Mouse (Mus musculus): Measurements from ENCODE around the gene Mrgpre.

The Mrgpre gene

GRCm38 (mm10) chr7:143738601-143739006 lies 45.7 kb downstream of the Mrgpre start:
- DNase-seq (ENCODE audit: low spot score), result no peak

- no peak for DNase-seq (ENCODE audit: low spot score)
Observed at GRCm38 (mm10) chr7:143738194-143738593, 46.1 kb downstream of the Mrgpre start.

DNA sequence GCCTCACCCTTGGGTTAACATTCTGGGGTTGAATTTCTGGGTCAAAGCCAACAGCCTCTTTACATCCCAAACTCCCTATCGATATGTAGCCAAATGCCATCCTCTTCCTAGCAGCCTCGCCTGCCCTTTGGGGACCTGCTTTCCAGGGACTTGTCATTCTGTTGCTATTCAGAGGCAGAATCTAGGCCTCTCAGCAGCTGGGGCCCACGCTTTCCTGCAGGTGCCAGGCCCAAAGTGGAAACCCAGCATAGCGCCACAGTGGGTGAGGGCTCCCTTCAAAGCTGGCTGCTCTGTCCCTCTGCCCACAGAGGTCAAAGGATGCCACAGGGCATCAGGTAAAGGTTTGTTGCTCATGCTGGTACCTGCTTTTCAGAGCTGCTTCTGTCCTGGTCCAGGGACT lies 50.6 kb downstream of the Mrgpre start:
- DNase-seq (ENCODE audit: low spot score), result no peak

- no peak for DNase-seq (ENCODE audit: low spot score)
Observed at GRCm38 (mm10) chr7:143729886-143730285, 54.4 kb downstream of the Mrgpre start.

Measured in testis, postnatal 10 days (tissue).